Mouse (Mus musculus): Measurements from ENCODE around the gene Tbx1.

DNA sequence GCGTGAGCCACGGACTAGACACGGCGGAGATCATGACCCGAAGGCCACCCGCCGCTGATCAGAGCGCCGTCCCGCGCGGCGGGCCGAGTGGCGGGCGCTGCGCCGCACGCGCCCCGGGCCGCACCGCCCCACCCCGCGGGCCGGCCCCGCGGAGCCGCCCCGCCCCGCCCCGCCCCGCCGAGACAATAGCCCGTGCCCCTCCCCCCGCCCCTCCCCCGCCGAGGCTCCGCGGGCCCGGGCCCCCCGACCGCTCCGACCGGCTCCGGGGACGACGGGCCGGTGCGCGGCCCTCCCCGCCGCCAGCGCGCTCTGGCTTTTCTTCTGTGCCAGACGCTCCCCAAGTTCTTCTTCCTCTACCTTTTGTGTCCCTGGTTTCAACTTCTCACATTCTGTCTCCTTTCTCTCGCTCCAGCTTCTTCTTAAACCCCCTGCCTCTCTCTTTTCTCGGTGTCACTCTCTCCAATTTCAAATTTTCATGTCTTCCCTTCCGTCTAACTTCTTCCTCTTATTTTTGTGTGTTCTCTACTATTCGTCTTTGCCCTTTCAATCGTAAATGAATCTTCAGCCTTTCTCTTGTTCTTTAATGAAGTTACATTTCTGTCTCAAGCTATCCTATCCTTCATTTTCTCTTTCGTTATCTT is 3.4 kb downstream of the Tbx1 start:
- TF ChIP-seq POLR2A (IDR thresholded peaks at IDR 0.05; ENCODE audit: low read depth, low read length) (peak; percentile 50; the same call in 1 of the 2 replicates), CTCF (IDR thresholded peaks at IDR 0.05; ENCODE audit: borderline replicate concordance, insufficient read depth, low read length) (no peak)

Data from embryonic fibroblast, embryonic 13.5 days (primary cell).